Mouse (Mus musculus): ENCODE results near the gene Sirt7. TPM values are rescaled to one million over a fixed set of nuclear protein-coding genes. Genes with fewer than 3 reads are reported as not detected.

Gene Sirt7
- polyA plus RNA-seq, 1 experiment from 2014 or later, result 39.0 TPM

DNA sequence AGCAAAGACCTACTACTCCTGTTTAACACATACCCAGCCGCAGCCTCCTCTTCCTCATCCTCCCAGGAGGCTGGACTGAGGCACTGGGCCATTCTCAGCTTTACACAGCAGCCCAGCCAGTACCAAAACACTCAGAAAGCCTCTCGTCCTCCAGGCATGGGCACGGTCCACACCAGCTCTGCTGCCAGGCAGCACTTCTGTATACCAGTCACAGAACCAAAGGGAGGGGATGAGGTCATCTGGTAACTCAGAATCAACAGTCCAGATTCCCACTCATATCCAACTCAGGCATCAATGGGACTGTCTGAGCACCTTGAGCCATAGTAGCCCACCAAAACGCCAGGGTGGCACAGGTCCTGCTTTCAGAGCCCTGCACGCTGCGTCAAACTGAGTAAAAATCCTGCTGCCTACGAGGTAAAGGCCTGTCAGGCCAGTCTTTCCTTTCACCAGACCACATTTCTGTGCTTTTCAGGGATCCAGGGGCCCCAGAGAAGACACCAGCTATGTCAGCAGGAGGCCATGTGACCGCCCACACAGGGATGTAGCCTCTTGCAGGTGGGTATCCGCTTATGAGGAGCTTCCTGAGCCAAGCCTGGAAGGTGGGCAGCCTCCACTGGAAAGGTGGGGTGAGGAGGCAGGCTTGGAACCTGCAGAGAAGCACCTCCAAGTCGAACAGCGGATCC lies 1.9 kb upstream of the Sirt7 start:
- Histone ChIP-seq H3K27me3 (ENCODE audit: control insufficient read depth, insufficient read depth, low read length) (no peaks in the 10 kb centered on the region), H3K4me3 (ENCODE audit: low read depth, low read length) (no peak overlapping the region), H3K4me1 (ENCODE audit: control insufficient read depth, insufficient read depth, low read length) (peaks cover 19% of the 10 kb centered on the region), H3K36me3 (ENCODE audit: control insufficient read depth, insufficient read depth, low read length) (peaks cover 9% of the 10 kb centered on the region), H3K27ac (ENCODE audit: low read depth, low read length) (no peak overlapping the region), H3K4me2 (ENCODE audit: low read depth) (no peak overlapping the region), H3K9me3 (ENCODE audit: control insufficient read depth, low read length) (no peaks in the 10 kb centered on the region), H3K9ac (ENCODE audit: low read length) (no peak overlapping the region)
- 90% methylated on average over 11 of the region's 11 CpGs for WGBS
- ATAC-seq (ENCODE audit: insufficient read depth, low FRiP score, low TSS enrichment), result no peak
- no peak for DNase-seq (ENCODE audit: low spot score)

DNA sequence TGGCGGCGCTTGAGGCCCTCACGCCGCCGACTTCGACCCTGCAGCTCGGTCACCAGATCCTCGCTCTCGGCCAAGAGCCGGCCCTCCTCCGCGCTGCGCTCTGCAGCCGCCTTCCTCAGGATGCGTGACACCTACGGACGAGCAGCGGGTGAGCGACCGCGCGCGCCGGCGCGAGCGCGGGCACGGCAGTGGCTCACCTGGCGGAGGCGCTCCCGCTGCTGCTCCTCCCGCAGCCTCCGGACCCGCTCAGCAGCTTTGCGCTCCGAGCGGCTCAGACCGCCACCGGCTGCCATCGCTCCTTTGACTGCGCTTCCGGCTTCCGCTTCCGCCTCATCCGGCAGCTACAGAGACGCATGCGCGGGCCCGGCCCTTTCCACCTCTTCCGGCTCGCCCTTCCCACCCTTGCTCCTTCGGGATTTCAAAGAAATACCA lies 344 bp downstream of the Sirt7 start:
- 0% methylated on average over 46 of the region's 53 CpGs for WGBS
- peak; percentile 83 for ATAC-seq (ENCODE audit: insufficient read depth, low FRiP score, low TSS enrichment)
- H3K4me2 ChIP-seq (ENCODE audit: low read depth), result peak overlapping the region; percentile 98
- H3K9ac ChIP-seq (ENCODE audit: low read length), result peak overlapping the region; percentile 80
- peaks cover 17% of the 10 kb centered on the region for H3K36me3 ChIP-seq (ENCODE audit: control insufficient read depth, insufficient read depth, low read length)
- no peaks in the 10 kb centered on the region for H3K9me3 ChIP-seq (ENCODE audit: control insufficient read depth, low read length)
- peak overlapping the region; percentile 83 for H3K27ac ChIP-seq (ENCODE audit: low read depth, low read length)
- peaks cover 9% of the 10 kb centered on the region for H3K4me1 ChIP-seq (ENCODE audit: control insufficient read depth, insufficient read depth, low read length)
- peak overlapping the region; percentile 99 for H3K4me3 ChIP-seq (ENCODE audit: low read depth, low read length)
- peak; percentile 90 for DNase-seq (ENCODE audit: low spot score)
- no peaks in the 10 kb centered on the region for H3K27me3 ChIP-seq (ENCODE audit: control insufficient read depth, insufficient read depth, low read length)

- Histone ChIP-seq H3K4me2 (ENCODE audit: low read depth) (peak overlapping the region; percentile 98), H3K9me3 (ENCODE audit: control insufficient read depth, low read length) (no peaks in the 10 kb centered on the region), H3K27me3 (ENCODE audit: control insufficient read depth, insufficient read depth, low read length) (no peaks in the 10 kb centered on the region), H3K27ac (ENCODE audit: low read depth, low read length) (peak overlapping the region; percentile 83), H3K9ac (ENCODE audit: low read length) (peak overlapping the region; percentile 80), H3K36me3 (ENCODE audit: control insufficient read depth, insufficient read depth, low read length) (peaks cover 15% of the 10 kb centered on the region), H3K4me1 (ENCODE audit: control insufficient read depth, insufficient read depth, low read length) (peaks cover 9% of the 10 kb centered on the region), H3K4me3 (ENCODE audit: low read depth, low read length) (peak overlapping the region; percentile 99)
- 14% methylated on average over 30 of the region's 30 CpGs for WGBS
- ATAC-seq (ENCODE audit: insufficient read depth, low FRiP score, low TSS enrichment), result peak; percentile 52; the same call in 1 of the 2 replicates
- DNase-seq (ENCODE audit: low spot score), result peak; percentile 65
Observed at GRCm38 (mm10) chr11:120623961-120624679, 920 bp downstream of the Sirt7 start.

GRCm38 (mm10) chr11:120622805-120623204 lies 2.2 kb downstream of the Sirt7 start:
- no peak overlapping the region for H3K9ac ChIP-seq (ENCODE audit: low read length)
- ATAC-seq (ENCODE audit: insufficient read depth, low FRiP score, low TSS enrichment) (no peak), DNase-seq (ENCODE audit: low spot score) (no peak)
- H3K9me3 ChIP-seq (ENCODE audit: control insufficient read depth, low read length), result no peaks in the 10 kb centered on the region
- no peak overlapping the region for H3K27ac ChIP-seq (ENCODE audit: low read depth, low read length)
- H3K4me1 ChIP-seq (ENCODE audit: control insufficient read depth, insufficient read depth, low read length), result peaks cover 9% of the 10 kb centered on the region
- no peak overlapping the region for H3K4me2 ChIP-seq (ENCODE audit: low read depth)
- H3K4me3 ChIP-seq (ENCODE audit: low read depth, low read length), result no peak overlapping the region
- no peaks in the 10 kb centered on the region for H3K27me3 ChIP-seq (ENCODE audit: control insufficient read depth, insufficient read depth, low read length)
- peaks cover 14% of the 10 kb centered on the region for H3K36me3 ChIP-seq (ENCODE audit: control insufficient read depth, insufficient read depth, low read length)
- WGBS, result 92% methylated on average over 6 of the region's 6 CpGs

GRCm38 (mm10) chr11:120620195-120620594 lies 4.8 kb downstream of the Sirt7 start:
- DNase-seq (ENCODE audit: low spot score) (no peak), ATAC-seq (ENCODE audit: insufficient read depth, low FRiP score, low TSS enrichment) (no peak)
- WGBS, result 97% methylated on average over 14 of the region's 14 CpGs
- Histone ChIP-seq H3K4me3 (ENCODE audit: low read depth, low read length) (no peak overlapping the region), H3K4me1 (ENCODE audit: control insufficient read depth, insufficient read depth, low read length) (peaks cover 16% of the 10 kb centered on the region), H3K9me3 (ENCODE audit: control insufficient read depth, low read length) (no peaks in the 10 kb centered on the region), H3K27ac (ENCODE audit: low read depth, low read length) (no peak overlapping the region), H3K9ac (ENCODE audit: low read length) (no peak overlapping the region), H3K4me2 (ENCODE audit: low read depth) (no peak overlapping the region), H3K27me3 (ENCODE audit: control insufficient read depth, insufficient read depth, low read length) (no peaks in the 10 kb centered on the region), H3K36me3 (ENCODE audit: control insufficient read depth, insufficient read depth, low read length) (peaks cover 12% of the 10 kb centered on the region)

GRCm38 (mm10) chr11:120618619-120619535 lies 6.2 kb downstream of the Sirt7 start:
- Histone ChIP-seq H3K9ac (ENCODE audit: low read length) (no peak overlapping the region), H3K4me2 (ENCODE audit: low read depth) (no peak overlapping the region), H3K36me3 (ENCODE audit: control insufficient read depth, insufficient read depth, low read length) (peaks cover 12% of the 10 kb centered on the region), H3K27ac (ENCODE audit: low read depth, low read length) (no peak overlapping the region), H3K9me3 (ENCODE audit: control insufficient read depth, low read length) (no peaks in the 10 kb centered on the region), H3K4me1 (ENCODE audit: control insufficient read depth, insufficient read depth, low read length) (peaks cover 11% of the 10 kb centered on the region), H3K27me3 (ENCODE audit: control insufficient read depth, insufficient read depth, low read length) (no peaks in the 10 kb centered on the region), H3K4me3 (ENCODE audit: low read depth, low read length) (no peak overlapping the region)
- DNase-seq (ENCODE audit: low spot score), result no peak
- ATAC-seq (ENCODE audit: insufficient read depth, low FRiP score, low TSS enrichment), result no peak
- 94% methylated on average over 25 of the region's 25 CpGs for WGBS

- Histone ChIP-seq H3K9me3 (ENCODE audit: control insufficient read depth, low read length) (no peaks in the 10 kb centered on the region), H3K9ac (ENCODE audit: low read length) (peak within 1 kb of the TSS; percentile 80), H3K27me3 (ENCODE audit: control insufficient read depth, insufficient read depth, low read length) (no peaks in the 10 kb centered on the region), H3K4me1 (ENCODE audit: control insufficient read depth, insufficient read depth, low read length) (peaks cover 9% of the 10 kb centered on the region), H3K27ac (ENCODE audit: low read depth, low read length) (peak within 1 kb of the TSS; percentile 60; the same call in 1 of the 2 replicates), H3K36me3 (ENCODE audit: control insufficient read depth, insufficient read depth, low read length) (peaks cover 12% of the 10 kb centered on the region), H3K4me3 (ENCODE audit: low read depth, low read length) (peak within 1 kb of the TSS; percentile 81), H3K4me2 (ENCODE audit: low read depth) (peak within 1 kb of the TSS; percentile 94)
- WGBS, result under 1% methylated on average over 56 of the region's 56 CpGs
- DNase-seq (ENCODE audit: low spot score) (peak; percentile 93), ATAC-seq (ENCODE audit: insufficient read depth, low FRiP score, low TSS enrichment) (peak; percentile 93)
Observed at GRCm38 (mm10) chr11:120617519-120618112, 7.4 kb downstream of the Sirt7 start, which contains the start of gene Pcyt2. Gene Pcyt2, minus strand, starts transcription at chr11:120617936.
